Mouse (Mus musculus) intestine, embryonic 15.5 days (tissue): ENCODE measurements around the gene AI481877. TPM values are rescaled to one million over a fixed set of nuclear protein-coding genes. Genes with fewer than 3 reads are reported as not detected.

Experiments
- polyA plus RNA-seq: library from polyadenylated mRNA; unstranded; fragments of >200 nt; fragmentation: Nextera tagmentation; extraction: Ambion mirVana; gene quantifications from 2 replicates; pipeline ENCODE4 v1.2.1, GENCODE M21; 2015

AI481877 gene
- polyA plus RNA-seq, 1 experiment from 2014 or later: not detected

Other genes starting within 250 kb of the AI481877 start
- 25.9 and 29.3 TPM in 2 replicates for gene Ecpas, start 226.2 kb downstream of the AI481877 start, polyA plus RNA-seq
- 0.20 and 0.40 TPM in 2 replicates for gene Zkscan16, start 195.4 kb downstream of the AI481877 start, polyA plus RNA-seq
- gene Ptgr1, start 151.9 kb downstream of the AI481877 start, polyA plus RNA-seq: 39.2 and 39.3 TPM in 2 replicates
- 12.5 and 13.1 TPM in 2 replicates for gene Dnajc25, start 143.9 kb downstream of the AI481877 start, polyA plus RNA-seq
- 11.4 and 12.0 TPM in 2 replicates for gene Gm20503, start 135.8 kb downstream of the AI481877 start, polyA plus RNA-seq
- gene Gng10, start 103.9 kb downstream of the AI481877 start, polyA plus RNA-seq: 85.6 and 113 TPM in 2 replicates
- 10.7 and 11.5 TPM in 2 replicates for gene Ugcg, start 50.3 kb upstream of the AI481877 start, polyA plus RNA-seq